Mouse (Mus musculus) olfactory bulb, adult 2 months (tissue): ENCODE data around the gene Hccs.
"Not testable (repeated sequence)": the region's sequence is repeated elsewhere in the genome, so short reads cannot be mapped to it uniquely, and the experiment has no call there.

Experiments used
- CTCF ChIP-seq: fragments of 200-500 bp; IDR thresholded peaks from 2 replicates; pipeline ENCODE4 v1.5.1; 2012; ENCODE audit warnings: low read depth, mild to moderate bottlenecking, low read length, moderate library complexity; ENCODE audit not compliant: insufficient read depth
- POLR2A ChIP-seq: fragments of 200-500 bp; IDR thresholded peaks from 2 replicates; pipeline ENCODE4 v1.6.1; 2012; ENCODE audit warnings: mild to moderate bottlenecking, low read depth, low read length, moderate library complexity; ENCODE audit not compliant: insufficient read depth

- TF ChIP-seq CTCF, POLR2A: not testable (repeated sequence)
These were observed 465 bp upstream of the Hccs start for GRCm38 (mm10) chrX:169320668-169321005.
